Mouse (Mus musculus): ENCODE results near the gene Zbtb5. TPM values are rescaled to one million over a fixed set of nuclear protein-coding genes. Genes with fewer than 3 reads are reported as not detected.
A peak's percentile ranks its signal among the peaks of the same experiment; 100 is the strongest.

Gene Zbtb5
- total and polyA plus RNA-seq, 3 experiments = 9.1 to 10.2 TPM; not detected in 1

GRCm38 (mm10) chr4:45013031-45013431 is 819 bp upstream of the Zbtb5 start:
- peak overlapping the region; percentile 66 for H3K9ac ChIP-seq (ENCODE audit: control insufficient read depth, low read depth, low read length, poor library complexity, severe bottlenecking)
- H3K27ac ChIP-seq (ENCODE audit: control insufficient read depth, low read depth, low read length) = peak overlapping the region; percentile 97
- peaks cover 4 to 20% of the 10 kb centered on the region in 2 experiments; a peak in 3 of 4 replicates for H3K4me1 ChIP-seq (ENCODE audit: control insufficient read depth in 1 of 2, insufficient read depth in 2 of 2, low read length in 2 of 2)
- H3K9me3 ChIP-seq (replicated peaks; ENCODE audit: insufficient read depth, low read length) = no peaks in the 10 kb centered on the region
- H3K36me3 ChIP-seq (ENCODE audit: control insufficient read depth in 1 of 2, insufficient read depth in 2 of 2, low read length in 2 of 2) = peaks cover 0 to 21% of the 10 kb centered on the region in 2 experiments; a peak in 2 of 4 replicates
- DNase-seq (ENCODE audit: low read depth, low spot score) = peak; percentile 87
- no peaks in the 10 kb centered on the region for H3K27me3 ChIP-seq (ENCODE audit: control insufficient read depth in 1 of 2, insufficient read depth in 2 of 2, low read length in 2 of 2)
- peaks cover 16% of the 10 kb centered on the region for H3K79me2 ChIP-seq (ENCODE audit: control insufficient read depth, insufficient read depth, low read length, poor library complexity)
- peak overlapping the region; percentile 67 to 72 for H3K4me3 ChIP-seq (ENCODE audit: control insufficient read depth in 1 of 2, insufficient read depth in 1 of 2, low read depth in 2 of 2, low read length in 2 of 2)
- TF ChIP-seq ZNF384 (IDR thresholded peaks at IDR 0.05; ENCODE audit: low read depth, low read length) = no peak
- no peak for TF ChIP-seq MEF2A (IDR thresholded peaks at IDR 0.05; ENCODE audit: extremely low read depth, insufficient replicate concordance, low read depth, low read length, poor library complexity, severe bottlenecking)
- peak; percentile 13; the same call in 1 of the 2 replicates for TF ChIP-seq MXI1 (IDR thresholded peaks at IDR 0.05; ENCODE audit: low read depth, low read length)
- peak; percentile 91 for TF ChIP-seq ETS1 (IDR thresholded peaks at IDR 0.05; ENCODE audit: low read depth, low read length)
- TF ChIP-seq RCOR1 (IDR thresholded peaks at IDR 0.05; ENCODE audit: low read depth, low read length) = peak; percentile 99
- TF ChIP-seq BHLHE40 (IDR thresholded peaks at IDR 0.05; ENCODE audit: borderline replicate concordance, low read depth, low read length) = peak; percentile 60; the same call in 1 of the 2 replicates
- peak; percentile 84; the same call in 1 of the 2 replicates for TF ChIP-seq MAFK (IDR thresholded peaks at IDR 0.05; ENCODE audit: borderline replicate concordance, low read depth, low read length)
- TF ChIP-seq MAX (IDR thresholded peaks at IDR 0.05; ENCODE audit: low read length) = peak; percentile 67; the same call in 1 of the 2 replicates
- TF ChIP-seq ELF1 (IDR thresholded peaks at IDR 0.05; ENCODE audit: low read depth, low read length) = peak; percentile 52; the same call in 1 of the 2 replicates
- TF ChIP-seq E2F4 (IDR thresholded peaks at IDR 0.05; ENCODE audit: borderline replicate concordance, low read depth, low read length) = 0 out of 2 replicates have a peak, but pooled peaks have one; percentile 53
- TF ChIP-seq NELFE (IDR thresholded peaks at IDR 0.05; ENCODE audit: low read depth, low read length) = no peak; the same call in 1 of the 2 replicates
- no peak for TF ChIP-seq ZKSCAN1 (IDR thresholded peaks at IDR 0.05; ENCODE audit: low read depth, low read length)
- TF ChIP-seq GABPA (IDR thresholded peaks at IDR 0.05; ENCODE audit: low read depth, low read length) = no peak
- TF ChIP-seq CTCF (IDR thresholded peaks at IDR 0.05 in 2 of 3, conservative IDR thresholded peaks at IDR 0.05 in 1 of 3; ENCODE audit: control insufficient read depth in 1 of 3, insufficient read depth in 1 of 3, low read depth in 2 of 3, low read length in 3 of 3, poor library complexity in 1 of 3, severe bottlenecking in 1 of 3) = no peak
- TF ChIP-seq UBTF (IDR thresholded peaks at IDR 0.05; ENCODE audit: borderline replicate concordance, insufficient read depth, low read depth, low read length) = 0 out of 2 replicates have a peak, but pooled peaks have one; percentile 59
- no peak for TF ChIP-seq JUND (IDR thresholded peaks at IDR 0.05; ENCODE audit: low read depth, low read length)
- peak; percentile 5 to 38; a peak in 1 of 4 replicates for TF ChIP-seq POLR2A (IDR thresholded peaks at IDR 0.05; ENCODE audit: control insufficient read depth in 1 of 2, insufficient read depth in 1 of 2, low read depth in 1 of 2, low read length in 2 of 2, poor library complexity in 1 of 2)
- TF ChIP-seq RAD21 (IDR thresholded peaks at IDR 0.05; ENCODE audit: low read depth, low read length) = no peak
- peak; percentile 97 for TF ChIP-seq GATA1 (IDR thresholded peaks at IDR 0.05; ENCODE audit: low read depth, low read length)
- TF ChIP-seq ZMIZ1 (IDR thresholded peaks at IDR 0.05; ENCODE audit: low read depth, low read length) = no peak
- TF ChIP-seq SMC3 (IDR thresholded peaks at IDR 0.05; ENCODE audit: low read depth, low read length) = no peak; the same call in 1 of the 2 replicates
- no peak for TF ChIP-seq ZC3H11A (IDR thresholded peaks at IDR 0.05; ENCODE audit: low read depth, low read length)
- TF ChIP-seq NRF1 (IDR thresholded peaks at IDR 0.05; ENCODE audit: insufficient read depth, low read depth, low read length, poor library complexity, severe bottlenecking) = peak; percentile 40; the same call in 1 of the 2 replicates
- TF ChIP-seq KAT2A (conservative IDR thresholded peaks at IDR 0.05; ENCODE audit: low read depth, low read length) = no peak
- no peak for TF ChIP-seq POLR2AphosphoS5 (IDR thresholded peaks at IDR 0.05; ENCODE audit: borderline replicate concordance, low read depth, low read length)
- TF ChIP-seq CHD1 (IDR thresholded peaks at IDR 0.05; ENCODE audit: low read depth, low read length) = no peak; the same call in 1 of the 2 replicates
- peak; percentile 79 for TF ChIP-seq MYB (IDR thresholded peaks at IDR 0.05; ENCODE audit: low read depth, low read length)
- no peak for TF ChIP-seq USF2 (IDR thresholded peaks at IDR 0.05; ENCODE audit: borderline replicate concordance in 1 of 2, insufficient read depth in 1 of 2, low read depth in 1 of 2, low read length in 2 of 2)
- no peak for TF ChIP-seq POLR2AphosphoS2 (IDR thresholded peaks at IDR 0.05; ENCODE audit: low read length)
- peak; percentile 32; the same call in 1 of the 2 replicates for TF ChIP-seq TBP (IDR thresholded peaks at IDR 0.05; ENCODE audit: low read depth, low read length)
- TF ChIP-seq USF1 (IDR thresholded peaks at IDR 0.05; ENCODE audit: low read depth, low read length) = no peak
- TF ChIP-seq TCF12 (IDR thresholded peaks at IDR 0.05; ENCODE audit: low read depth, low read length) = peak; percentile 88
- peak; percentile 96 to 98 for TF ChIP-seq EP300 (IDR thresholded peaks at IDR 0.05; ENCODE audit: low read depth in 1 of 2, low read length in 2 of 2)
- TF ChIP-seq TAL1 (IDR thresholded peaks at IDR 0.05; ENCODE audit: low read length) = peak; percentile 46
- TF ChIP-seq MAZ (IDR thresholded peaks at IDR 0.05; ENCODE audit: low read depth, low read length) = peak; percentile 77
- no peak for TF ChIP-seq CHD2 (IDR thresholded peaks at IDR 0.05; ENCODE audit: low read length)
- no peak for TF ChIP-seq HCFC1 (IDR thresholded peaks at IDR 0.05; ENCODE audit: low read depth, low read length)
